ENCODE assay signal across 8 mouse cellular contexts in genomic region chr10:119240722-119241089, GRCm38 (mm10). TPM values are rescaled to one million over a fixed set of nuclear protein-coding genes. Genes with fewer than 3 reads are reported as not detected.
DNase-seq lines count a peak whose midpoint lies in the region; ATAC-seq lines count a peak whose summit lies in the region.

No protein-coding gene starts in this region.

- H3K4me1 ChIP-seq in hindbrain, embryonic 13.5 days (replicated peaks) = peaks cover 23% of the 10 kb centered on the region
- H3K4me1 ChIP-seq in midbrain, embryonic 12.5 days = peaks cover 22% of the 10 kb centered on the region

- WGBS in hindbrain, embryonic 13.5 days = 5% methylated on average over 9 of the region's 9 CpGs
- 2% methylated on average over 9 of the region's 9 CpGs for WGBS in midbrain, embryonic 12.5 days

- peak overlapping the region; percentile 98 for H3K27ac ChIP-seq in hindbrain, embryonic 13.5 days
- H3K27ac ChIP-seq in midbrain, embryonic 12.5 days (replicated peaks) = peak overlapping the region; percentile 99

- ATAC-seq in hindbrain, embryonic 13.5 days (ENCODE audit: low FRiP score) = no peak
- ATAC-seq in midbrain, embryonic 12.5 days (ENCODE audit: low FRiP score, low read depth) = no peak
- ATAC-seq in monocyte, adult 5-6 weeks (replicated peaks; ENCODE audit: insufficient number of reproducible peaks, low FRiP score, low TSS enrichment, poor library complexity, severe bottlenecking) = no peak

- H3K36me3 ChIP-seq in hindbrain, embryonic 13.5 days = peaks cover 3% of the 10 kb centered on the region
- peaks cover 4% of the 10 kb centered on the region for H3K36me3 ChIP-seq in midbrain, embryonic 12.5 days

- peak; percentile 52 for DNase-seq in cerebellum, adult 8-10 months
- DNase-seq in cerebellum, postnatal 4 days (ENCODE audit: low spot score in 2 of 2) = no peak
- DNase-seq in ovary, postnatal 14 days (ENCODE audit: low spot score) = peak; percentile 17
- DNase-seq in ovary, postnatal 36 days (ENCODE audit: low spot score) = no peak
- no peak for DNase-seq in adrenal gland, adult 2 months

- peak overlapping the region; percentile 62 for H3K4me2 ChIP-seq in hindbrain, embryonic 13.5 days
- H3K4me2 ChIP-seq in midbrain, embryonic 12.5 days (replicated peaks) = peak overlapping the region; percentile 79

- H3K4me3 ChIP-seq in hindbrain, embryonic 13.5 days = peak overlapping the region; percentile 98
- H3K4me3 ChIP-seq in midbrain, embryonic 12.5 days = peak overlapping the region; percentile 92

- no peaks in the 10 kb centered on the region for H3K27me3 ChIP-seq in hindbrain, embryonic 13.5 days
- H3K27me3 ChIP-seq in midbrain, embryonic 12.5 days = no peaks in the 10 kb centered on the region

- peak overlapping the region; percentile 98 for H3K9ac ChIP-seq in hindbrain, embryonic 13.5 days
- H3K9ac ChIP-seq in midbrain, embryonic 12.5 days (replicated peaks) = peak overlapping the region; percentile 98

- no peaks in the 10 kb centered on the region for H3K9me3 ChIP-seq in hindbrain, embryonic 13.5 days
- no peaks in the 10 kb centered on the region for H3K9me3 ChIP-seq in midbrain, embryonic 12.5 days

RNA-seq across cellular contexts. Expression of gene Cand1, which starts 0.9 kb away (rescaled TPM):
- 42.5 and 44.3 TPM in 2 replicates for polyA plus RNA-seq in hindbrain, embryonic 13.5 days (2015; fragmentation: Nextera tagmentation; extraction: Ambion mirVana)
- polyA plus RNA-seq in midbrain, embryonic 12.5 days (2016; fragmentation: Nextera tagmentation; extraction: Ambion mirVana) = 100 and 114 TPM in 2 replicates
- total RNA-seq in adrenal gland, adult 2 months (2021) = 10 to 100 TPM; 79.5 to 84.2 TPM
- polyA plus RNA-seq in adrenal gland, adult 2 months (2012; rRNA removed) = 9.3 and 18.5 TPM in 2 replicates
- 19.1 to 36.4 TPM (median 21.2 TPM) in 3 replicates for total RNA-seq in monocyte, adult 5-6 weeks (2017)

Comparison
In these comparisons a context has a peak if more than half of its experiments do, and no peak if none do; other contexts are left out.
1. DNase-seq: peak in cerebellum, adult 8-10 months (single experiment) and ovary, postnatal 14 days (single experiment); none in cerebellum, postnatal 4 days (0 of 2), ovary, postnatal 36 days (single experiment) and adrenal gland, adult 2 months (single experiment).